Mouse (Mus musculus) kidney, adult 2 months (tissue): ENCODE results near the gene Mettl9. TPM values are rescaled to one million over a fixed set of nuclear protein-coding genes. Genes with fewer than 3 reads are reported as not detected.
"Not testable (repeated sequence)": the region's sequence is repeated elsewhere in the genome, so short reads cannot be mapped to it uniquely, and the experiment has no call there.

ENCODE experiments used
- DNase-seq: peaks from one replicate; pipeline ENCODE4 v3.0.0; 2021
- H3K27ac ChIP-seq: fragments of 200-500 bp; 2 replicates; pipeline ENCODE4 v1.5.1; 2012; ENCODE audit warnings: low read depth, low read length, control low read depth, inconsistent platforms; ENCODE audit not compliant: insufficient read depth
- H3K27me3 ChIP-seq: fragments of 200-500 bp; replicated peaks from 2 replicates; pipeline ENCODE4 v1.6.1; 2012; ENCODE audit warnings: mild to moderate bottlenecking, moderate library complexity, low read length, inconsistent platforms; ENCODE audit not compliant: control insufficient read depth, insufficient read depth
- H3K36me3 ChIP-seq: fragments of 200-500 bp; 2 replicates; pipeline ENCODE4 v1.6.1; 2012; ENCODE audit warnings: mild to moderate bottlenecking, moderate library complexity, low read length, inconsistent platforms; ENCODE audit not compliant: control insufficient read depth, insufficient read depth
- H3K4me1 ChIP-seq: fragments of 200-500 bp; 2 replicates; pipeline ENCODE4 v1.6.1; 2011; ENCODE audit warnings: low read length; ENCODE audit not compliant: control insufficient read depth, insufficient read depth
- H3K4me3 ChIP-seq: fragments of 200-500 bp; 2 replicates; pipeline ENCODE4 v1.5.1; 2011; ENCODE audit warnings: mild to moderate bottlenecking, low read depth, low read length, control low read depth; ENCODE audit not compliant: insufficient read depth
- CTCF ChIP-seq: fragments of 200-500 bp; conservative IDR thresholded peaks from 2 replicates; pipeline ENCODE4 v1.5.1; 2011; ENCODE audit warnings: low read depth, mild to moderate bottlenecking, control low read depth, low read length, moderate library complexity, mixed read lengths; ENCODE audit not compliant: insufficient read depth, insufficient read length
- POLR2A ChIP-seq: fragments of 200-500 bp; IDR thresholded peaks from one replicate; pipeline ENCODE4 v1.6.1; 2011; ENCODE audit warnings: low read depth, low read length, control low read depth
- WGBS: fragments of 180-500 bp; shearing (Covaris S2); methylation state at CpG from one replicate; pipeline ENCODE4 v1.1.7; 2018; 5-methylcytosine and 5-hydroxymethylcytosine counted together
- polyA plus RNA-seq: library from polyadenylated mRNA; depleted of rRNA; stranded (reverse); fragments of >200 nt; gene quantifications from 2 replicates; pipeline ENCODE4 v1.2.3, GENCODE M21; 2012

Mettl9 gene
- polyA plus RNA-seq, 1 experiment, result 31.5 TPM

DNA sequence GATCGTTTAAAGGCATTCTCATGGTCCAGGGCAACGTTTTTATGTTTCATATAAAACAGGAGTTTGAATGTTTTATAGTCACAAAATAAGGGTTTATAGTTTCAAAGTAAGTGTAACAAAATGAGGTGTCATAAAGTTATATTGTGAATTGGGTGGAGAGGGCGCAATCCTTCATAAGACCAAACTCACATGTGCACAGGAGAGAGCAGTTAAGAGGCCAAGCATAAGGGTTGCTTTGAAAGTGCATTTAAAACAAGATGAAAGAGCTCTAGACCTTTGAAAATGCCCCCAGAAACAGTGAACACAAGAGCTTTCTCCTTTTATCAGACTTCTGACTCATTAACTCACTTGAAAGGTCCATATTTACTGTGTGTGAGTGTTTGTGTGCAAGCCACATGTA, 7.9 kb upstream of the Mettl9 start:
- H3K27me3 ChIP-seq, result no peaks in the 10 kb centered on the region
- H3K27ac ChIP-seq, result no peak overlapping the region
- no peaks in the 10 kb centered on the region for H3K36me3 ChIP-seq
- TF ChIP-seq CTCF, result no peak
- TF ChIP-seq POLR2A, result no peak
- H3K4me1 ChIP-seq, result no peaks in the 10 kb centered on the region
- no peak overlapping the region for H3K4me3 ChIP-seq
- no peak for DNase-seq
- WGBS, result 50% methylated on average over 3 of the region's 3 CpGs

DNA sequence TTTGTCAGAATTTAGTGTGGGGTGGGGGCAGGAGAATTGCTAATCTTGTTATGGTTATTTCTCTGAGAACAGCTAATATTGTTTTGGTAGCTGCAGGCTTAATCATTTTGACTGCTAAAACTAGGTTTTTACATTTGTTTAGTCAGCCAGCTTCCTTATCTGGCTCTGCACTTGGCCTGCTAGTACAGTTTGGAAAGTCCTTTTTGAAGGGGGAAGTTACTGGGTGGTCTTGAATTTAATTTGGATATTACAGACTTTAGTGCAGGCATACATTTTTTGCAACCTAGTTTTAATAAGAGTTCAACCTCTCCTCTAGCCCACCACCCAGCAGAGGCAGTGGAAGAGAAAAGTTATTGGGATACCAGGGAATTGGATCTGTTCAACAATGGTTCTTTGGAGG, 4.3 kb upstream of the Mettl9 start:
- H3K27ac ChIP-seq, H3K4me1 ChIP-seq, H3K27me3 ChIP-seq, DNase-seq, H3K36me3 ChIP-seq, H3K4me3 ChIP-seq: not testable (repeated sequence)

DNA sequence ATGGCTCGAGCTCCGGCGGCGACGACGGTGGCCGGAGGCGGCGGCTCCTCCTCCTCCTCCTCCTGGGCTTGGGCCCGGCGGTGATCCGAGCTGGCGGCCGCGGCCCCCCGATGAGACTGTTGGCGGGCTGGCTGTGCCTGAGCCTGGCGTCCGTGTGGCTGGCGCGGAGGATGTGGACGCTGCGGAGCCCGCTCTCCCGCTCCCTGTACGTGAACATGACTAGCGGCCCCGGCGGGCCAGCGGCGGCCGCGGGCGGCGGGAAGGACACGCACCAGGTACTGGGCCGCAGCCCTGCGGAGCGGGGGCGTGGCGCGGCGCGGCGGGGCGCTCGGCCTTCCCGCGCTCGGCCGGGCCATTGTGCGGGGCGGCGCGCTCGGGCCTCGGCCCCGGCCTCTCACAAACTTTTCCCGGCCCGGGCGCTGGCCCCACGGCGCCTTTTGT, 476 bp downstream of the Mettl9 start:
- Histone ChIP-seq H3K4me1 (peaks cover 16% of the 10 kb centered on the region), H3K27me3 (no peaks in the 10 kb centered on the region), H3K36me3 (no peaks in the 10 kb centered on the region), H3K27ac (peak overlapping the region; percentile 82), H3K4me3 (peak overlapping the region; percentile 95)
- WGBS, result under 1% methylated on average over 63 of the region's 63 CpGs
- TF ChIP-seq CTCF (no peak), POLR2A (no peak)
- DNase-seq, result no peak

DNA sequence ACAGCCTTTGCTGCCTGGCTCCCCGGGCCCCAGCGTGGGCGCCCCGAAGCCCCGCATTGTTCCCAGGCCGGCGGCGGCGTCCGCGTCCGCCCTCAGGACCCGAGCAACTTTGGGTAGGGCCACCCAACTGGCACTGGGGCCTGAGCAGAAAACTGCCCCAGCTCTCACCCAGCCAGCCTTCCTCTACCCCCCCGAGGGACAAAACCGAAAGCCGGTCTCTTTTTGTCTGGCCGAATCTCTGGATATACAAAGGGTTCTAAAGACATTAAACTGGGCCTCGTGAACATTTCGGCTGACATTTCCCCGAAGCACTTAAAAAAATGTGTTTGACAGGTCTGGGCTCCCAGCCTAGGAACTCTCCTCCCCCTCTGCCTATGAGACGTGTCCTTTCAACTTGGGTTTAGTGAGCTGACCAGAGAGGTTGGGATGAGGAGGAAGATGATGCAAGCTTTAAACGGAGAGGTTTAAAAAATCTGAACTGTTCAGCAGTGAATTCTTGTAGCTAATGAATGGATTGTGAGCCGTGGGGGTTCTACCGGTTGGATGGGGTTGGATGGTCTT, 996 bp downstream of the Mettl9 start:
- WGBS, result under 1% methylated on average over 24 of the region's 24 CpGs
- peak overlapping the region; percentile 95 for H3K4me3 ChIP-seq
- peak overlapping the region; percentile 82 for H3K27ac ChIP-seq
- DNase-seq, result peak; percentile 66
- no peak for TF ChIP-seq POLR2A
- TF ChIP-seq CTCF, result no peak
- no peaks in the 10 kb centered on the region for H3K36me3 ChIP-seq
- H3K27me3 ChIP-seq, result no peaks in the 10 kb centered on the region
- H3K4me1 ChIP-seq, result peaks cover 17% of the 10 kb centered on the region

DNA sequence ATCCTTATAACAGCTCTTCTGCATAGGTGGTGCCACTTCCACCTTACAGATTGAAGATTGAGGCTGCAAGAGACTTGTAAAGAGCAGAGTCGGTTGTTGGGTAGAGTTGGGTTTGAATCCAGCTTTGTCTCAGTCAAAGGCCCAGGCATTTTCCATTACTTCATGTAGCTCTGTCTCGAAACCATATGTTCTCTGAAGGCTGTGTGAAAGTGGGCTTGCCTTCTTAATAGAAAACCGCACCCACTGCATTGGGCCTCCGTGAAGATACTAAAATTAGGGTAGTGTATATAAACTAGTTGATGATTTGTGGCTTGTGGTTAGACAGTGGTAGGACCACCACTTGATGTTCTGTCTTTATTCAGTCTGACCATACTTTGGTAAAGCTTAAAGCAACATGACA, 6.3 kb downstream of the Mettl9 start:
- TF ChIP-seq CTCF (no peak), POLR2A (no peak)
- WGBS, result 88% methylated on average over 4 of the region's 4 CpGs
- no peak overlapping the region for H3K4me3 ChIP-seq
- H3K27ac ChIP-seq, result no peak overlapping the region
- H3K36me3 ChIP-seq, result no peaks in the 10 kb centered on the region
- H3K27me3 ChIP-seq, result no peaks in the 10 kb centered on the region
- no peak for DNase-seq
- H3K4me1 ChIP-seq, result peaks cover 31% of the 10 kb centered on the region

DNA sequence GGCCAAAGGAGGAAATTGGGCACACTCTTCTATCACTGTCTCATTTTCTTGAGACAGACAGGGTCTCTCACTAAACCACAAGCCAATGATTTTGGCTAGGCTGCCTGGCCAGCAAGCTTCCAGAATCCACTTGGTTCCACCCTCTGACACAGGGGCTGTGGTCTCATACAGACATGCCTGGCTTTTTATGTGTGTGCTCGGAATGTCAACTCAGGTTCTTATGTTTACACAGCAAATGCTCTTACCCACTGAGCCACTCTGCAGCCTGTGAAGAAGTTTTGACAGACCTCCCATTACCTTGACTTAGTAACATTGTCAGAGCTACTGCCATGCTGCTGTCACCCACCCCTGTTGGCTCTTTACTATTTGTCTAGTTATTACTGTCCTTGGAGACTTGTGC, 7.7 kb downstream of the Mettl9 start:
- H3K4me3 ChIP-seq, result no peak overlapping the region
- H3K27ac ChIP-seq, result no peak overlapping the region; the same call in 1 of the 2 replicates
- no peaks in the 10 kb centered on the region for H3K27me3 ChIP-seq
- WGBS, result 60% methylated on average over 1 of the region's 1 CpGs
- peaks cover 35% of the 10 kb centered on the region for H3K4me1 ChIP-seq
- TF ChIP-seq CTCF (no peak), POLR2A (no peak)
- no peaks in the 10 kb centered on the region for H3K36me3 ChIP-seq
- DNase-seq, result no peak

DNA sequence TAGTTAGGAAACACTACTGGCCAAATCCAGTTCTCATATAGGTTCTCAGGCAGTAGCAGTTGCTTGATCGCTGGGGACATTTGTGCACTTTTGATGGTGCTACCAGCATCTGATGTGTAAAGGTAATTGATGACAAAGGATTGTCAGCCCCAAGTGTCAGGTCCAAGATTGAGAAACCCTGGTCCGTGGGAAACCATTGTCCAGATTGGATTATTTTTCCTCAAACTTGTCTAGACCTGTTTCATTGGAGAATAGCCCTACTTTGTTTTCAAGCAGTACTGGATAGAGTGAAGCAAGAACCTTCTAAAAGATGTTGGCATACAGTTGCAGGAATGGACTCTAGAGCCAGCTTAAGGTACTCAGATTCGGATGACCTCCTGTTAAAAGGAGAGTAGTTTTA, 8.8 kb downstream of the Mettl9 start:
- Histone ChIP-seq H3K4me1 (peaks cover 34% of the 10 kb centered on the region), H3K27ac (peak overlapping the region; percentile 8; the same call in 1 of the 2 replicates), H3K36me3 (no peaks in the 10 kb centered on the region), H3K27me3 (no peaks in the 10 kb centered on the region), H3K4me3 (no peak overlapping the region)
- DNase-seq, result no peak
- 80% methylated on average over 3 of the region's 3 CpGs for WGBS
- no peak for TF ChIP-seq CTCF
- no peak for TF ChIP-seq POLR2A

DNA sequence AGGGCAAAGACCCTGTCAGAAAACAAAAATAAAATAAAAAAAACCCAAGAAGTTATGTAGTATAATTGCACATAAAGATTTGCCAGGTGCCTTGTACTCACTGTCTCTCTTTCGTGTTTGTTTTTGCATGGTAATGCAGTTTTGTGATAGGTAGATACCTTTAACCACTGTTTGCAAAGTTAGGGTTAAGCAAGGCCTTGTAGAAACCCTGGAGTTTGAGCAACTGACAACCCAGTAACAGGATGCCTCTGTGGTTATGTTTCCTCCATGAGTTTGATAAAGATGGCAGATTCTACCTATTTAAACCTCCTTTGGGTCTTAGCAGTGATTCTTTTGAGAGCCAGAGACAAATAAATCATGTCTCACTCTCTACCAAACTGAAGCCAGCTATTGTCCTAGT, 9.3 kb downstream of the Mettl9 start:
- TF ChIP-seq CTCF (no peak), POLR2A (no peak)
- Histone ChIP-seq H3K4me1 (peaks cover 34% of the 10 kb centered on the region), H3K27ac (no peak overlapping the region), H3K36me3 (no peaks in the 10 kb centered on the region), H3K27me3 (no peaks in the 10 kb centered on the region), H3K4me3 (no peak overlapping the region)
- no peak for DNase-seq
- WGBS, result 76% methylated on average over 1 of the region's 1 CpGs
